Mouse (Mus musculus) G1E (cell line): ENCODE results near the gene Ccdc47.

Experiments
- CTCF ChIP-seq: IDR thresholded peaks from 2 replicates; pipeline ENCODE4 v1.5.1; 2012; ENCODE audit warnings: low read depth, low read length, inconsistent platforms, mixed read lengths
- GATA1 ChIP-seq: IDR thresholded peaks from 2 replicates; pipeline ENCODE4 v1.6.1; 2012; ENCODE audit warnings: borderline replicate concordance, low read length, inconsistent platforms, mixed read lengths

DNA sequence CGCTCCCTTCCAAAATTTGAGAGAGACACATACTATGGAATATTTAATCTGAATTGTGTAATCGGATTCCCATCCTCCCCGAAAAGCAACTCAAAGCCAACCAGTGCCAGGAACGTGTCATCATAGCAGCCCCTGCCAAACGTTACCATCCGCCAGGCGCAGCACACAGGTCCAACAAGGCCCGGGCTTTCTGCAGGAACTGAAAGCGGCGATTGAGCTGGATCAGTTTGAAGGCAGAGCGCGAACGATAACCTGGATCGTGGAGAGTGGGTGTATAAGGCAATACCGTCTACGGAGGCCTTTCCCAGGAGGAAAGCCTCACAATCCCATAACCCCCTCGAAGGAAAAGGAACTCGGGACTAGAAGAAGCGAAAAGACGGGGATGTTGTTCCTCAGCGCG, 39.0 kb upstream of the Ccdc47 start:
- TF ChIP-seq GATA1 = no peak
- TF ChIP-seq CTCF = no peak
